8 mouse cellular contexts compared by ENCODE assay signal in the genomic region with DNA sequence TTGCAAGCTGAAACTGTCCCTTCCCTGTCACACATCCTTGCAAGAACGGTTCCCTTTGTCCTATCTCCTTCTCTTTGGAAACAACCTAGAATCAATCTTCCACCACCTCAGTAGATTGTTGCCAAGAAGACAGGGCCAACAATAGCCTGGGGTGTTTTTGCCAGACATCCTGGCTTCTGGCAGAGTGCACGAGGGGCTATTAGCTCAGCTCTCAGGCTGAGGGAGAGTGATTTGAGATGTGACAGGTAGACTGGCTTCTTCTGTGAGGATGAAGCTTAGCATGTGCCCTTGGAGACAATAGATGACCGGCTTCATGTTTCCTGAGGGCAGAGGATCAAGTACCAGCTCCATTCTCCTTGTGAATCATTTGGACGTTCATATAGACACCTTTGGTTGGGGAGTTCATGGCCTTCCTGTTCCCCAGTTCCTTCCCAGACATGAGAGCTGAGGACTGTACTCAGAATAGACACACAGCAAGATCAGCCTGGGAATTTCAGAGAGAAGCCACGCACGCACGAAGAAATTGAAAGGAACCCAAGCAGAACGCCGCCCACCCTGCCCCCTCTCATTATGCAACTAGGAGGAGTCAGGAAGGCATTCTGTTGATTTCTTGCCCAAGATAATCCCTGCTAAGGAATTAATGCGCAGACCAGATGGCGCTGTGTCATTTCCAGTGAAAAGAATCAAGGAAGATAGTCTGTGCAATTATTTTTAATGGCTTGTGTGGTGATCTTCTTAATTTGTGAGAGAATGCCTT.
A peak's percentile ranks its signal among the peaks of the same experiment; 100 is the strongest.
DNase-seq lines count a peak whose midpoint lies in the region; ATAC-seq lines count a peak whose summit lies in the region.

No protein-coding gene starts in this region.

- H3K9me3 ChIP-seq in embryonic facial prominence, embryonic 13.5 days = no peaks in the 10 kb centered on the region
- H3K9me3 ChIP-seq in hindbrain, embryonic 10.5 days = no peaks in the 10 kb centered on the region
- H3K9me3 ChIP-seq in neural tube, embryonic 12.5 days = no peaks in the 10 kb centered on the region

- H3K4me3 ChIP-seq in embryonic facial prominence, embryonic 13.5 days = no peak overlapping the region
- no peak overlapping the region for H3K4me3 ChIP-seq in hindbrain, embryonic 10.5 days
- H3K4me3 ChIP-seq in neural tube, embryonic 12.5 days = no peak overlapping the region

- WGBS in embryonic facial prominence, embryonic 13.5 days = 52% methylated on average over 11 of the region's 11 CpGs
- 61% methylated on average over 11 of the region's 11 CpGs for whole genome bisulfite sequencing in hindbrain, embryonic 10.5 days
- WGBS in neural tube, embryonic 12.5 days = 44% methylated on average over 11 of the region's 11 CpGs

- H3K9ac ChIP-seq in embryonic facial prominence, embryonic 13.5 days = no peak overlapping the region
- no peak overlapping the region for H3K9ac ChIP-seq in neural tube, embryonic 12.5 days

- peak; percentile 59 to 65 for DNase-seq in cerebellum, postnatal 14 days
- no peak for DNase-seq in cerebellum, adult 8-10 months
- no peak for DNase-seq in hindbrain, embryonic 10.5 days (ENCODE audit: low spot score)
- DNase-seq in layer of hippocampus, adult 9-11 months = peak; percentile 65
- no peak for DNase-seq in spleen, postnatal 14 days (ENCODE audit: low spot score in 2 of 2)
- no peak for DNase-seq in yolk sac, embryonic 10.5 days (ENCODE audit: low spot score)

- 0 out of 2 replicates have a peak, but pooled peaks have one; percentile 15 for ATAC-seq in embryonic facial prominence, embryonic 13.5 days (ENCODE audit: insufficient number of reproducible peaks, insufficient read depth, low FRiP score, low TSS enrichment, low read depth)
- peak; percentile 57 for ATAC-seq in neural tube, embryonic 12.5 days (ENCODE audit: low FRiP score, low read depth)

- H3K27me3 ChIP-seq in embryonic facial prominence, embryonic 13.5 days = no peaks in the 10 kb centered on the region
- H3K27me3 ChIP-seq in hindbrain, embryonic 10.5 days (ENCODE audit: insufficient read depth, poor library complexity, severe bottlenecking) = no peaks in the 10 kb centered on the region
- no peaks in the 10 kb centered on the region for H3K27me3 ChIP-seq in neural tube, embryonic 12.5 days (replicated peaks)

- peak overlapping the region; percentile 39 for H3K27ac ChIP-seq in embryonic facial prominence, embryonic 13.5 days
- peak overlapping the region; percentile 80 for H3K27ac ChIP-seq in hindbrain, embryonic 10.5 days
- peak overlapping the region; percentile 33; the same call in 1 of the 2 replicates for H3K27ac ChIP-seq in neural tube, embryonic 12.5 days

- H3K36me3 ChIP-seq in embryonic facial prominence, embryonic 13.5 days = peaks cover 81% of the 10 kb centered on the region
- H3K36me3 ChIP-seq in hindbrain, embryonic 10.5 days = peaks cover 99% of the 10 kb centered on the region
- H3K36me3 ChIP-seq in neural tube, embryonic 12.5 days = peaks cover 70% of the 10 kb centered on the region

- H3K4me2 ChIP-seq in embryonic facial prominence, embryonic 13.5 days = no peak overlapping the region
- H3K4me2 ChIP-seq in neural tube, embryonic 12.5 days (replicated peaks) = no peak overlapping the region

- peaks cover 19% of the 10 kb centered on the region for H3K4me1 ChIP-seq in embryonic facial prominence, embryonic 13.5 days
- H3K4me1 ChIP-seq in hindbrain, embryonic 10.5 days (replicated peaks) = peaks cover 18% of the 10 kb centered on the region
- peaks cover 24% of the 10 kb centered on the region; the same call in 1 of the 2 replicates for H3K4me1 ChIP-seq in neural tube, embryonic 12.5 days

Comparison
In these comparisons a context has a peak if more than half of its experiments do, and no peak if none do; other contexts are left out.
1. DNase-seq: peak in cerebellum, postnatal 14 days (2 of 2) and layer of hippocampus, adult 9-11 months (single experiment); none in cerebellum, adult 8-10 months (single experiment), hindbrain, embryonic 10.5 days (single experiment), spleen, postnatal 14 days (0 of 2) and yolk sac, embryonic 10.5 days (single experiment).
2. Peak in every context shown above with its lines, with median percentiles within 50 percentile points of each other: H3K27ac ChIP-seq.